Mouse (Mus musculus): ENCODE data around the gene Map4k3.
"Not testable (repeated sequence)": the region's sequence is repeated elsewhere in the genome, so short reads cannot be mapped to it uniquely, and the experiment has no call there.

Map4k3 gene

GRCm38 (mm10) chr17:80624979-80625378 is 103.3 kb downstream of the Map4k3 start:
- no peak for DNase-seq

- DNase-seq, result no peak
These were observed 106.6 kb downstream of the Map4k3 start for GRCm38 (mm10) chr17:80621691-80622090.

- peak; percentile 52 for DNase-seq
These were observed 107.4 kb downstream of the Map4k3 start for GRCm38 (mm10) chr17:80620786-80621423.

- peak; percentile 49 for DNase-seq
These were observed 108.7 kb downstream of the Map4k3 start for GRCm38 (mm10) chr17:80619556-80619955.

- no peak for DNase-seq
These were observed 109.4 kb downstream of the Map4k3 start for GRCm38 (mm10) chr17:80618890-80619289.

- DNase-seq, result no peak
These were observed 124.5 kb downstream of the Map4k3 start for GRCm38 (mm10) chr17:80603806-80604205.

GRCm38 (mm10) chr17:80603079-80603625 is 125.1 kb downstream of the Map4k3 start:
- no peak for DNase-seq

- peak; percentile 42 for DNase-seq
These were observed 126.9 kb downstream of the Map4k3 start for GRCm38 (mm10) chr17:80601371-80601770.

GRCm38 (mm10) chr17:80583051-80583450 is 145.2 kb downstream of the Map4k3 start:
- no peak for DNase-seq

- DNase-seq, result no peak
These were observed 148.4 kb downstream of the Map4k3 start for GRCm38 (mm10) chr17:80579901-80580300.

- DNase-seq, result no peak
These were observed 149.2 kb downstream of the Map4k3 start for GRCm38 (mm10) chr17:80579089-80579488.

- DNase-seq, result no peak
These were observed 150.2 kb downstream of the Map4k3 start for GRCm38 (mm10) chr17:80578041-80578440.

- DNase-seq, result no peak
These were observed 150.6 kb downstream of the Map4k3 start, which contains the start of gene Cdkl4 for GRCm38 (mm10) chr17:80577639-80578038. Gene Cdkl4, minus strand, starts transcription at chr17:80577813.

GRCm38 (mm10) chr17:80577214-80577613 is 151.1 kb downstream of the Map4k3 start:
- DNase-seq, result peak; percentile 79

GRCm38 (mm10) chr17:80575008-80575407 is 153.3 kb downstream of the Map4k3 start:
- DNase-seq, result no peak

- DNase-seq, result no peak
These were observed 153.8 kb downstream of the Map4k3 start for GRCm38 (mm10) chr17:80574471-80574965.

GRCm38 (mm10) chr17:80572187-80572935 is 155.9 kb downstream of the Map4k3 start:
- DNase-seq, result no peak

GRCm38 (mm10) chr17:80571460-80571859 is 156.8 kb downstream of the Map4k3 start:
- no peak for DNase-seq

GRCm38 (mm10) chr17:80569718-80570117 is 158.6 kb downstream of the Map4k3 start:
- DNase-seq, result not testable (repeated sequence)

- DNase-seq, result no peak
These were observed 159.3 kb downstream of the Map4k3 start for GRCm38 (mm10) chr17:80568842-80569601.

GRCm38 (mm10) chr17:80568441-80568840 is 159.8 kb downstream of the Map4k3 start:
- no peak for DNase-seq

GRCm38 (mm10) chr17:80564611-80564924 is 163.7 kb downstream of the Map4k3 start:
- DNase-seq, result peak; percentile 42

All from layer of hippocampus, adult 9-11 months (tissue).